Comparison of ENCODE assay signal across 19 mouse cellular contexts in the genomic region with DNA sequence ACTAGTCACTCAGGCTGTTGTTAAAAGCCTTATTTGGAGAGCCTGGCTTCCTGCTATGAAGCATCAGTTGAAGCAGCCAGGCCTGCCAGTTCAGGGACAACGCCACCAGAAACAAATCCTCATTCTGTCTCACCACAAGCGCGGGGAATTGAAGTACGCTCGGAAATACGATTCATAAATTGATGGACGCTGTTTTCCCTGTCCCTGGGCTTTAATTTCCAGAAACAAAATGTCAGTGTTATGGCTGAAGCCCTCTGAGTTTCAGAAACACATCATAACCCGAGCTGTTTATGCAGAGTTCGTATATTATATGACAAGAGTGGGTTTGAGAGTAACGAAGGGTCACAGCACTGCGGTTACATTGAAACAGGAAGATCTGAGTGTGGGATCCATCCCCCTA.
"Had no signal": no experiment of that assay in that cellular context is flagged by ENCODE, and none has a peak within 500 bp of the region (broad histone marks: within the 10 kb centered on the region; RNA-seq: fewer than 3 reads in every experiment).

No protein-coding gene starts in this region.

- H3K36me3 ChIP-seq: intestine, embryonic 15.5 days; limb, embryonic 15.5 days; midbrain, embryonic 13.5 days had no signal

- H3K4me1 ChIP-seq: intestine, embryonic 15.5 days; midbrain, embryonic 13.5 days had no signal

- H3K27ac ChIP-seq: intestine, embryonic 15.5 days; limb, embryonic 15.5 days; liver, embryonic 14.5 days; macrophage; midbrain, embryonic 13.5 days; stomach, postnatal 0 days had no signal

- H3K9me3 ChIP-seq: intestine, embryonic 15.5 days; limb, embryonic 15.5 days; midbrain, embryonic 13.5 days had no signal

- DNase-seq: kidney, adult 2 months; kidney, postnatal 10 days; kidney, postnatal 4 days; left cerebral cortex, postnatal 4 days; liver, postnatal 0 days; lung, postnatal 14 days; right cerebral cortex, adult 18-20 months; right cerebral cortex, postnatal 14 days; right cerebral cortex, postnatal 4 days; thymus, adult 2 months; thymus, postnatal 14 days; thymus, postnatal 4 days had no signal

- H3K4me3 ChIP-seq: intestine, embryonic 15.5 days; limb, embryonic 15.5 days; midbrain, embryonic 13.5 days had no signal

- H3K9ac ChIP-seq: intestine, embryonic 15.5 days; limb, embryonic 15.5 days; liver, embryonic 14.5 days; liver, postnatal 0 days; midbrain, embryonic 13.5 days had no signal

- ATAC-seq: intestine, embryonic 15.5 days; liver, postnatal 0 days; midbrain, embryonic 13.5 days had no signal

- H3K27me3 ChIP-seq: intestine, embryonic 15.5 days; limb, embryonic 15.5 days; midbrain, embryonic 13.5 days had no signal

- H3K4me2 ChIP-seq: intestine, embryonic 15.5 days; limb, embryonic 15.5 days; liver, embryonic 11.5 days; midbrain, embryonic 13.5 days had no signal
